Mouse (Mus musculus) cerebellum, postnatal 4 days (tissue): ENCODE results near the gene A2ml1.
A peak's percentile ranks its signal among the peaks of the same experiment; 100 is the strongest.
"Not testable (repeated sequence)": the region's sequence is repeated elsewhere in the genome, so short reads cannot be mapped to it uniquely, and the experiment has no call there.

Source experiments
- DNase-seq, 2 experiments: peaks; one replicate each; pipeline ENCODE4 v3.0.0; 2022; ENCODE audit warnings: low spot score in 2 of 2, mixed read lengths in 1 of 2

The A2ml1 gene

GRCm38 (mm10) chr6:128581508-128581907 is at the start of gene A2ml1:
Gene A2ml1, minus strand, starts transcription at chr6:128581608.
- DNase-seq = no peak

- peak in 1 of 2 experiments; percentile 46 for DNase-seq
These were observed 48.6 kb upstream of the A2ml1 start for GRCm38 (mm10) chr6:128629771-128630739.

GRCm38 (mm10) chr6:128625246-128625645 is 43.8 kb upstream of the A2ml1 start:
- DNase-seq = not testable (repeated sequence)

- no peak for DNase-seq
These were observed 43.0 kb upstream of the A2ml1 start for GRCm38 (mm10) chr6:128624425-128624824.

- DNase-seq = not testable (repeated sequence)
These were observed 42.0 kb upstream of the A2ml1 start, which contains the start of gene Klrb1a for GRCm38 (mm10) chr6:128623433-128623832. Gene Klrb1a, minus strand, starts transcription at chr6:128623533.

- no peak for DNase-seq
These were observed 41.3 kb upstream of the A2ml1 start for GRCm38 (mm10) chr6:128622733-128623132.

- DNase-seq = no peak
These were observed 24.9 kb upstream of the A2ml1 start for GRCm38 (mm10) chr6:128606350-128606749.

- DNase-seq = peak in 1 of 2 experiments; percentile 6
These were observed 23.1 kb upstream of the A2ml1 start for GRCm38 (mm10) chr6:128604512-128604911.

GRCm38 (mm10) chr6:128602463-128603201 is 21.2 kb upstream of the A2ml1 start:
- no peak for DNase-seq

- no peak for DNase-seq
These were observed 20.6 kb upstream of the A2ml1 start for GRCm38 (mm10) chr6:128602026-128602425.

GRCm38 (mm10) chr6:128599555-128599954 is 18.1 kb upstream of the A2ml1 start:
- peak in 1 of 2 experiments; percentile 9 for DNase-seq

GRCm38 (mm10) chr6:128598256-128599047 is 17.0 kb upstream of the A2ml1 start:
- DNase-seq = no peak

GRCm38 (mm10) chr6:128597121-128597522 is 15.7 kb upstream of the A2ml1 start:
- peak in 1 of 2 experiments; percentile 38 for DNase-seq

GRCm38 (mm10) chr6:128594651-128595050 is 13.2 kb upstream of the A2ml1 start:
- DNase-seq = no peak

- DNase-seq = no peak
These were observed 8.0 kb upstream of the A2ml1 start for GRCm38 (mm10) chr6:128589426-128589825.

GRCm38 (mm10) chr6:128587619-128588018 is 6.2 kb upstream of the A2ml1 start:
- no peak for DNase-seq

GRCm38 (mm10) chr6:128585642-128586245 is 4.3 kb upstream of the A2ml1 start:
- DNase-seq = peak in 1 of 2 experiments; percentile 9

- peak in 1 of 2 experiments; percentile 54 for DNase-seq
These were observed 2.8 kb upstream of the A2ml1 start for GRCm38 (mm10) chr6:128584070-128584660.

- no peak for DNase-seq
These were observed 4.1 kb downstream of the A2ml1 start for GRCm38 (mm10) chr6:128577301-128577700.

GRCm38 (mm10) chr6:128566589-128566988 is 14.8 kb downstream of the A2ml1 start:
- DNase-seq = no peak

- DNase-seq = no peak
These were observed 27.4 kb downstream of the A2ml1 start for GRCm38 (mm10) chr6:128554049-128554448.
